Comparison of ENCODE assay signal across 15 mouse cellular contexts in the genomic region with DNA sequence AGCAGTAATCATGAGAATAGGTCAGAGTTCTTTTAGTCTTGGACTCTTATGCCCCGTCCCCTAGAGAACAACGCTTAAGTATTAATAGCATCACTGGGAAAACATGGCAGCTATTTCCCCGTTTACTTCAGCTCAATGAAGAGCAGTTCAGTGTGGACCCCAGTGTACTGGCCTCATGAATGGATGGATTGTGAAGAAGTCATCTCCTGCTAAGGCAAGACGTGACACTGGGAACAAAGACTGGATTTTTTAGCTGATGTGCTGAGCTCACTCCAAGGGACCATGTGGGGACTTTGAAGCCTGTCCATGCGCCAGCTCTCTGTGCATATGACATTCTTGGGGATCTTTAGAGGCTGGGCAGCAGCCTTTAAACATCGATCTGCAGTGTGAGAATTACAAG.
A peak's percentile ranks its signal among the peaks of the same experiment; 100 is the strongest.
DNase-seq lines count a peak whose midpoint lies in the region; ATAC-seq and TF ChIP-seq lines count a peak whose summit lies in the region.
"Had no signal": no experiment of that assay in that cellular context is flagged by ENCODE, and none has a peak within 500 bp of the region (broad histone marks: within the 10 kb centered on the region; RNA-seq: fewer than 3 reads in every experiment).

No protein-coding gene starts in this region.

- no peak for TF ChIP-seq CTCF in midbrain, postnatal 0 days (IDR thresholded peaks at IDR 0.05)

- H3K9me3 ChIP-seq in hindbrain, embryonic 11.5 days (ENCODE audit: control insufficient read depth, low read length): no peaks in the 10 kb centered on the region
- H3K9me3 ChIP-seq in hindbrain, embryonic 10.5 days: no peaks in the 10 kb centered on the region
- H3K9me3 ChIP-seq in neural tube, embryonic 13.5 days: no peaks in the 10 kb centered on the region
- H3K9me3 ChIP-seq in neural tube, embryonic 15.5 days (replicated peaks): no peaks in the 10 kb centered on the region
- no peaks in the 10 kb centered on the region for H3K9me3 ChIP-seq in midbrain, postnatal 0 days (ENCODE audit: low read length)
- H3K9me3 ChIP-seq: intestine, embryonic 15.5 days; stomach, embryonic 15.5 days had no signal

- DNase-seq in cerebellum, adult 11-12 months: peak; percentile 2
- no peak for DNase-seq in cerebellum, adult 11 months
- DNase-seq in hindbrain, embryonic 11.5 days (ENCODE audit: low spot score): peak; percentile 7
- DNase-seq in hindbrain, embryonic 10.5 days (ENCODE audit: low spot score): no peak
- DNase-seq in midbrain, postnatal 0 days (ENCODE audit: low spot score): peak; percentile 24
- DNase-seq in heart, postnatal 25 days (ENCODE audit: low spot score): no peak
- DNase-seq: cerebellum, postnatal 14 days; lung, adult 18-20 months had no signal

- no peak overlapping the region for H3K4me3 ChIP-seq in hindbrain, embryonic 11.5 days (ENCODE audit: low read depth, low read length)
- no peak overlapping the region for H3K4me3 ChIP-seq in hindbrain, embryonic 10.5 days
- H3K4me3 ChIP-seq in neural tube, embryonic 13.5 days: no peak overlapping the region
- H3K4me3 ChIP-seq in neural tube, embryonic 15.5 days (replicated peaks): no peak overlapping the region
- H3K4me3 ChIP-seq in midbrain, postnatal 0 days (ENCODE audit: low read depth, low read length): no peak overlapping the region
- H3K4me3 ChIP-seq: intestine, embryonic 15.5 days; stomach, embryonic 15.5 days had no signal

- intact Hi-C loops in heart, postnatal 25 days (cut with DNase I): no loop called here

- no peak overlapping the region for H3K4me2 ChIP-seq in hindbrain, embryonic 11.5 days (replicated peaks; ENCODE audit: low read depth, low read length)
- no peak overlapping the region for H3K4me2 ChIP-seq in neural tube, embryonic 13.5 days
- no peak overlapping the region for H3K4me2 ChIP-seq in neural tube, embryonic 15.5 days
- no peak overlapping the region for H3K4me2 ChIP-seq in midbrain, postnatal 0 days (ENCODE audit: low read depth, low read length, poor library complexity, severe bottlenecking)
- H3K4me2 ChIP-seq: intestine, embryonic 15.5 days; stomach, embryonic 15.5 days had no signal

- no peak overlapping the region for H3K9ac ChIP-seq in hindbrain, embryonic 11.5 days (ENCODE audit: low read depth, low read length)
- H3K9ac ChIP-seq in neural tube, embryonic 13.5 days: no peak overlapping the region
- H3K9ac ChIP-seq in neural tube, embryonic 15.5 days (replicated peaks): no peak overlapping the region
- no peak overlapping the region for H3K9ac ChIP-seq in midbrain, postnatal 0 days (replicated peaks; ENCODE audit: low read length, poor library complexity, severe bottlenecking)
- H3K9ac ChIP-seq: intestine, embryonic 15.5 days; stomach, embryonic 15.5 days had no signal

- 68% methylated on average over 6 of the region's 6 CpGs for WGBS in hindbrain, embryonic 11.5 days
- 67% methylated on average over 6 of the region's 6 CpGs for WGBS in hindbrain, embryonic 10.5 days
- WGBS in neural tube, embryonic 13.5 days: 74% methylated on average over 6 of the region's 6 CpGs
- 77% methylated on average over 6 of the region's 6 CpGs for WGBS in neural tube, embryonic 15.5 days
- 60% methylated on average over 6 of the region's 6 CpGs for WGBS in midbrain, postnatal 0 days

- no peaks in the 10 kb centered on the region for H3K4me1 ChIP-seq in hindbrain, embryonic 11.5 days (replicated peaks; ENCODE audit: control insufficient read depth, insufficient read depth, low read length)
- no peaks in the 10 kb centered on the region for H3K4me1 ChIP-seq in hindbrain, embryonic 10.5 days (replicated peaks)
- no peaks in the 10 kb centered on the region for H3K4me1 ChIP-seq in neural tube, embryonic 13.5 days (replicated peaks)
- H3K4me1 ChIP-seq in neural tube, embryonic 15.5 days: no peaks in the 10 kb centered on the region
- H3K4me1 ChIP-seq in midbrain, postnatal 0 days (ENCODE audit: insufficient read depth, low read length): no peaks in the 10 kb centered on the region
- H3K4me1 ChIP-seq: intestine, embryonic 15.5 days; stomach, embryonic 15.5 days had no signal

- no peak overlapping the region for H3K27ac ChIP-seq in hindbrain, embryonic 11.5 days (ENCODE audit: low read depth, low read length)
- no peak overlapping the region for H3K27ac ChIP-seq in hindbrain, embryonic 10.5 days
- no peak overlapping the region for H3K27ac ChIP-seq in neural tube, embryonic 13.5 days (replicated peaks)
- H3K27ac ChIP-seq in neural tube, embryonic 15.5 days (replicated peaks): no peak overlapping the region
- no peak overlapping the region for H3K27ac ChIP-seq in midbrain, postnatal 0 days (ENCODE audit: low read depth, low read length)
- H3K27ac ChIP-seq: intestine, embryonic 15.5 days; kidney, postnatal 0 days; macrophage; stomach, embryonic 15.5 days had no signal

- H3K27me3 ChIP-seq in hindbrain, embryonic 11.5 days (ENCODE audit: control insufficient read depth, insufficient read depth, low read length): no peaks in the 10 kb centered on the region
- no peaks in the 10 kb centered on the region for H3K27me3 ChIP-seq in hindbrain, embryonic 10.5 days (ENCODE audit: insufficient read depth, poor library complexity, severe bottlenecking)
- no peaks in the 10 kb centered on the region for H3K27me3 ChIP-seq in neural tube, embryonic 13.5 days
- no peaks in the 10 kb centered on the region for H3K27me3 ChIP-seq in neural tube, embryonic 15.5 days (replicated peaks)
- no peaks in the 10 kb centered on the region for H3K27me3 ChIP-seq in midbrain, postnatal 0 days (ENCODE audit: insufficient read depth, low read length)
- H3K27me3 ChIP-seq: CH12.LX; intestine, embryonic 15.5 days; stomach, embryonic 15.5 days had no signal

- no peak for ATAC-seq in hindbrain, embryonic 11.5 days (ENCODE audit: low FRiP score)
- peak; percentile 36; the same call in 1 of the 2 replicates for ATAC-seq in neural tube, embryonic 13.5 days (ENCODE audit: low read depth)
- no peak for ATAC-seq in neural tube, embryonic 15.5 days (ENCODE audit: low FRiP score)
- ATAC-seq in midbrain, postnatal 0 days (ENCODE audit: low FRiP score): no peak; the same call in 1 of the 2 replicates
- ATAC-seq: intestine, embryonic 15.5 days had no signal

- H3K36me3 ChIP-seq in hindbrain, embryonic 11.5 days (ENCODE audit: control insufficient read depth, insufficient read depth, low read length): no peaks in the 10 kb centered on the region
- no peaks in the 10 kb centered on the region for H3K36me3 ChIP-seq in hindbrain, embryonic 10.5 days
- no peaks in the 10 kb centered on the region for H3K36me3 ChIP-seq in neural tube, embryonic 13.5 days
- no peaks in the 10 kb centered on the region for H3K36me3 ChIP-seq in neural tube, embryonic 15.5 days
- no peaks in the 10 kb centered on the region for H3K36me3 ChIP-seq in midbrain, postnatal 0 days (ENCODE audit: insufficient read depth, low read length)
- H3K36me3 ChIP-seq: intestine, embryonic 15.5 days; stomach, embryonic 15.5 days had no signal

Comparison
In these comparisons a context has a peak if more than half of its experiments do, and no peak if none do; other contexts are left out.
1. DNase-seq: peak in cerebellum, adult 11-12 months (single experiment), hindbrain, embryonic 11.5 days (single experiment) and midbrain, postnatal 0 days (single experiment); none in cerebellum, adult 11 months (single experiment), hindbrain, embryonic 10.5 days (single experiment) and heart, postnatal 25 days (single experiment).